Mouse (Mus musculus) central nervous system, embryonic 18 days (tissue): Measurements from ENCODE around the gene Mmp19. TPM values are rescaled to one million over a fixed set of nuclear protein-coding genes. Genes with fewer than 3 reads are reported as not detected.

Experiments used
- polyA plus RNA-seq: library from polyadenylated mRNA; depleted of rRNA; stranded (reverse); fragments of >200 nt; gene quantifications from 2 replicates; pipeline ENCODE4 v1.2.3, GENCODE M21; 2012; rRNA removed

The Mmp19 gene
- polyA plus RNA-seq: 0.57 and 2.0 TPM in 2 replicates

GRCm38 (mm10) chr10:128790398-128791124 lies at the start of gene Mmp19:
Mmp19 (plus strand) TSS chr10:128790910.

GRCm38 (mm10) chr10:128744680-128745601 lies 45.8 kb upstream of the Mmp19 start, which contains the start of gene Dgka:
Dgka (minus strand) TSS chr10:128744855.

GRCm38 (mm10) chr10:128747646-128748251 lies 43.0 kb upstream of the Mmp19 start, which contains the start of gene Pym1:
Pym1 (plus strand) TSS chr10:128747889.

GRCm38 (mm10) chr10:128803771-128804270 lies 13.1 kb downstream of the Mmp19 start, which contains the start of gene Dnajc14:
Dnajc14 (plus strand) TSS chr10:128804062.

GRCm38 (mm10) chr10:128804271-128805091 lies 13.8 kb downstream of the Mmp19 start, which contains the start of gene Tmem198b:
Tmem198b (minus strand) TSS chr10:128804370.

GRCm38 (mm10) chr10:128817033-128817432 lies 26.3 kb downstream of the Mmp19 start, which contains the start of gene Sarnp:
Sarnp (plus strand) TSS chr10:128817333.

GRCm38 (mm10) chr10:128821358-128822056 lies 30.8 kb downstream of the Mmp19 start, which contains the start of gene Ormdl2:
Ormdl2 (minus strand) TSS chr10:128821645.

Other genes with a start within 250 kb of the Mmp19 start
- gene Zc3h10, start 243.1 kb upstream of the Mmp19 start, polyA plus RNA-seq: 16.5 and 17.2 TPM in 2 replicates
- 2,248 and 2,668 TPM in 2 replicates for gene Rpl41, start 241.6 kb upstream of the Mmp19 start, polyA plus RNA-seq
- gene Pa2g4, start 224.9 kb upstream of the Mmp19 start, polyA plus RNA-seq: 131 and 136 TPM in 2 replicates
- 1.5 and 1.7 TPM in 2 replicates for gene Erbb3, start 201.3 kb upstream of the Mmp19 start, polyA plus RNA-seq
- gene Rps26, start 164.2 kb upstream of the Mmp19 start, polyA plus RNA-seq: 964 and 983 TPM in 2 replicates
- gene Ikzf4, start 144.9 kb upstream of the Mmp19 start, polyA plus RNA-seq: 18.4 and 21.2 TPM in 2 replicates
- 11.0 and 11.9 TPM in 2 replicates for gene Suox, start 116.8 kb upstream of the Mmp19 start, polyA plus RNA-seq
- 116 and 119 TPM in 2 replicates for gene Rab5b, start 94.6 kb upstream of the Mmp19 start, polyA plus RNA-seq
- 0.27 and 0.47 TPM in 2 replicates for gene Pmel, start 86.7 kb upstream of the Mmp19 start, polyA plus RNA-seq
- 15.9 and 18.7 TPM in 2 replicates for gene Cdk2, start 85.9 kb upstream of the Mmp19 start, polyA plus RNA-seq
- gene Dgka, start 46.1 kb upstream of the Mmp19 start, polyA plus RNA-seq: 12.3 and 12.4 TPM in 2 replicates
- 61.2 and 63.3 TPM in 2 replicates for gene Pym1, start 43.0 kb upstream of the Mmp19 start, polyA plus RNA-seq
- 21.0 and 21.6 TPM in 2 replicates for gene Dnajc14, start 13.2 kb downstream of the Mmp19 start, polyA plus RNA-seq
- 19.9 TPM in 2 replicates for gene Tmem198b, start 13.5 kb downstream of the Mmp19 start, polyA plus RNA-seq
- gene Sarnp, start 26.4 kb downstream of the Mmp19 start, polyA plus RNA-seq: 93.1 and 94.4 TPM in 2 replicates
- gene Ormdl2, start 30.7 kb downstream of the Mmp19 start, polyA plus RNA-seq: 15.6 and 17.2 TPM in 2 replicates
- gene Gdf11, start 100.8 kb downstream of the Mmp19 start, polyA plus RNA-seq: 8.7 and 8.9 TPM in 2 replicates
- 65.0 and 99.6 TPM in 2 replicates for gene Cd63, start 110.1 kb downstream of the Mmp19 start, polyA plus RNA-seq
- 11.4 and 19.1 TPM in 2 replicates for gene Rdh5, start 132.0 kb downstream of the Mmp19 start, polyA plus RNA-seq
- 280 and 314 TPM in 2 replicates for gene Bloc1s1, start 133.1 kb downstream of the Mmp19 start, polyA plus RNA-seq
- 11.6 and 16.9 TPM in 2 replicates for gene Itga7, start 142.9 kb downstream of the Mmp19 start, polyA plus RNA-seq
- gene Mettl7b, start 170.1 kb downstream of the Mmp19 start, polyA plus RNA-seq: not detected in 2 replicates
- not detected in 2 replicates for gene Olfr9, start 198.5 kb downstream of the Mmp19 start, polyA plus RNA-seq
- gene Olfr763, start 219.9 kb downstream of the Mmp19 start, polyA plus RNA-seq: not detected in 2 replicates
- not detected in 2 replicates for gene Olfr764-ps1, start 249.0 kb downstream of the Mmp19 start, polyA plus RNA-seq